Mouse (Mus musculus): ENCODE results near the gene Rapgef6. TPM values are rescaled to one million over a fixed set of nuclear protein-coding genes. Genes with fewer than 3 reads are reported as not detected.
"Not testable (repeated sequence)": the region's sequence is repeated elsewhere in the genome, so short reads cannot be mapped to it uniquely, and the experiment has no call there.

Gene Rapgef6
- polyA plus RNA-seq, 1 experiment from 2014 or later, result 38.5 TPM

- ATAC-seq (ENCODE audit: low FRiP score, low TSS enrichment) (peak; percentile 66; the same call in 1 of the 2 replicates), DNase-seq (peak; percentile 73)
- 51% methylated on average over 8 of the region's 8 CpGs for WGBS
- Histone ChIP-seq H3K4me1 (ENCODE audit: control insufficient read depth, insufficient read depth, low read length) (peaks cover 4% of the 10 kb centered on the region; the same call in 1 of the 2 replicates), H3K27ac (replicated peaks; ENCODE audit: low read depth, low read length) (peak overlapping the region; percentile 89), H3K4me2 (ENCODE audit: low read length) (peak overlapping the region; percentile 52), H3K27me3 (ENCODE audit: control insufficient read depth, insufficient read depth, low read length) (no peaks in the 10 kb centered on the region), H3K9me3 (ENCODE audit: control insufficient read depth, low read length) (no peaks in the 10 kb centered on the region), H3K9ac (replicated peaks; ENCODE audit: low read length) (peak overlapping the region; percentile 58), H3K4me3 (replicated peaks; ENCODE audit: low read depth, low read length) (peak overlapping the region; percentile 27), H3K36me3 (ENCODE audit: control insufficient read depth, insufficient read depth, low read length) (no peaks in the 10 kb centered on the region)
These were observed 73.4 kb downstream of the Rapgef6 start for GRCm38 (mm10) chr11:54595905-54596555.

DNA sequence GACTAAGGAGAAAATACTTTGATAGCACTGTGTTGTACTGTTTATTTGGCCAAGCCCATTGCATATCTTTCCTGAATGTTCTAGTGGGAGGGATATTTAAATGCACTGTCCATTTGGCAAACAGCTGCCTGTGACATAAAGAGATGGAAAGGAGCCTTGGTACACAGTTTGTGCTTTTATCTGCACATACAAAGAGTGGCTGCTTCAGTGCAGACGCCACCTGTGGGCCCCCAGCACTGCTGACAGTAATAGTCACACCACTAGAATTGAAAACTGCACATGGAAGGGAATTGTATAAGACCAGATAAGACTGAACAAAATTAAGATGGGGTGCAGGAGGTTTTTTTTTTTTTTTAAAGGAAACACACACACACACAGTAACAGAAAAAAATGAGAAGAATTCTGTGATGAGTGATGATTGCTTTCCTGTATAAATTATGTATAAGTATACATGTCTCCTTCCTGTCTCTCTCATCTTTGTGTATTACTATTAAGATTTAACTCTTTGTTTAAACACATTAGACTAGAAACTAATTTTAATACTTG is 75.3 kb downstream of the Rapgef6 start:
- H3K9ac ChIP-seq (replicated peaks; ENCODE audit: low read length), result peak overlapping the region; percentile 41; the same call in 1 of the 2 replicates
- ATAC-seq (ENCODE audit: low FRiP score, low TSS enrichment) (no peak), DNase-seq (peak; percentile 54)
- peak overlapping the region; percentile 33 for H3K4me3 ChIP-seq (replicated peaks; ENCODE audit: low read depth, low read length)
- H3K4me2 ChIP-seq (ENCODE audit: low read length), result peak overlapping the region; percentile 46
- no peaks in the 10 kb centered on the region for H3K36me3 ChIP-seq (ENCODE audit: control insufficient read depth, insufficient read depth, low read length)
- H3K27me3 ChIP-seq (ENCODE audit: control insufficient read depth, insufficient read depth, low read length), result no peaks in the 10 kb centered on the region
- no peak overlapping the region; the same call in 1 of the 2 replicates for H3K27ac ChIP-seq (replicated peaks; ENCODE audit: low read depth, low read length)
- 35% methylated on average over 1 of the region's 1 CpGs for WGBS
- peaks cover 4% of the 10 kb centered on the region; the same call in 1 of the 2 replicates for H3K4me1 ChIP-seq (ENCODE audit: control insufficient read depth, insufficient read depth, low read length)
- no peaks in the 10 kb centered on the region for H3K9me3 ChIP-seq (ENCODE audit: control insufficient read depth, low read length)

- ATAC-seq (ENCODE audit: low FRiP score, low TSS enrichment) (no peak), DNase-seq (no peak)
- Histone ChIP-seq H3K27me3 (ENCODE audit: control insufficient read depth, insufficient read depth, low read length) (no peaks in the 10 kb centered on the region), H3K4me2 (ENCODE audit: low read length) (no peak overlapping the region), H3K4me3 (replicated peaks; ENCODE audit: low read depth, low read length) (no peak overlapping the region), H3K27ac (replicated peaks; ENCODE audit: low read depth, low read length) (no peak overlapping the region), H3K9me3 (ENCODE audit: control insufficient read depth, low read length) (no peaks in the 10 kb centered on the region), H3K9ac (replicated peaks; ENCODE audit: low read length) (no peak overlapping the region), H3K4me1 (ENCODE audit: control insufficient read depth, insufficient read depth, low read length) (no peaks in the 10 kb centered on the region), H3K36me3 (ENCODE audit: control insufficient read depth, insufficient read depth, low read length) (no peaks in the 10 kb centered on the region)
- WGBS, result 94% methylated on average over 2 of the region's 2 CpGs
These were observed 78.5 kb downstream of the Rapgef6 start for GRCm38 (mm10) chr11:54601121-54601520.

DNA sequence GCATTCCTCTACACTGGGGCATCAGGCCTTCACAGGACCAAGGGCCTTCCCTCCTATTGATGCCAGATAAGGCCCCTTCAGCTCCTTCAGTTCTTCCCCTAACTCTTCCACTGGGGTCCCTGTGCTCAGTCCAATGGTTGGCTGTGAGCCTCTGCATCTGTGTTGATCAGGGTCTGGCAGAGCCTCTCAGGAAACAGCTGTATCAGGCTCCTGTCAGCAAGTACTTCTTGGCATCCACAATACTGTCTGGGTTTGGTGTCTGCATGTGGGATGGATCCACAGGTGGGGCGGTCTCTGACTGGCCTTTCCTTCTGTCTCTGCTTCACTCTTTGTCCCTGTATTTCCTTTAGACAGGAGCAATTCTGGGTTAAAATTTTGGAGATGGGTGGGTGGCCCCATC is 80.1 kb downstream of the Rapgef6 start:
- WGBS, result 100% methylated on average over 1 of the region's 1 CpGs
- not testable (repeated sequence) for ATAC-seq (ENCODE audit: low FRiP score, low TSS enrichment); H3K4me2 ChIP-seq (ENCODE audit: low read length); H3K36me3 ChIP-seq (ENCODE audit: control insufficient read depth, insufficient read depth, low read length); H3K27me3 ChIP-seq (ENCODE audit: control insufficient read depth, insufficient read depth, low read length); DNase-seq; H3K4me3 ChIP-seq (replicated peaks; ENCODE audit: low read depth, low read length); H3K9me3 ChIP-seq (ENCODE audit: control insufficient read depth, low read length); H3K27ac ChIP-seq (replicated peaks; ENCODE audit: low read depth, low read length); H3K4me1 ChIP-seq (ENCODE audit: control insufficient read depth, insufficient read depth, low read length); H3K9ac ChIP-seq (replicated peaks; ENCODE audit: low read length)

GRCm38 (mm10) chr11:54604415-54604814 is 81.8 kb downstream of the Rapgef6 start:
- Histone ChIP-seq H3K4me1 (ENCODE audit: control insufficient read depth, insufficient read depth, low read length) (no peaks in the 10 kb centered on the region), H3K27me3 (ENCODE audit: control insufficient read depth, insufficient read depth, low read length) (no peaks in the 10 kb centered on the region), H3K9ac (replicated peaks; ENCODE audit: low read length) (no peak overlapping the region), H3K36me3 (ENCODE audit: control insufficient read depth, insufficient read depth, low read length) (no peaks in the 10 kb centered on the region), H3K4me2 (ENCODE audit: low read length) (no peak overlapping the region), H3K27ac (replicated peaks; ENCODE audit: low read depth, low read length) (no peak overlapping the region), H3K9me3 (ENCODE audit: control insufficient read depth, low read length) (no peaks in the 10 kb centered on the region), H3K4me3 (replicated peaks; ENCODE audit: low read depth, low read length) (no peak overlapping the region)
- 74% methylated on average over 3 of the region's 3 CpGs for WGBS
- no peak for DNase-seq
- ATAC-seq (ENCODE audit: low FRiP score, low TSS enrichment), result no peak

DNA sequence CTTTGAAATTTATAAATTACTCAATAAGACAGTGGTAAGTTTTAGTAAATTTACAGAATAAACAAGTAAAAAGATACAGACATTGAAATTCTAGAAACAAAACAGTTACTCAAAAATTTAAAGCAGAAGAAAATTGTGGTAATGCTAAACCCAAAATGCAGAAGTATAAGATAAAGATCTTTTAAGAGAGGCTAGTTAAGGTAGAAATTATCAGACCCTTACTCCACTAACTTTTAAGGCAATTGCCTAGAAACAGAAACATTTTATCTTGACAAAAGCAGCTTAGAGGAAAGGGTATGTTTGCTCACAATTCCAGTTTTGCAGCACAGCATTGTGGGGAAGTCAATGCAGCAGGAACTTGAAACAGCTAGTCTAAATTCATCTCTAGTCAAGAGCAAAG is 91.0 kb downstream of the Rapgef6 start:
- H3K36me3 ChIP-seq (ENCODE audit: control insufficient read depth, insufficient read depth, low read length), result no peaks in the 10 kb centered on the region
- no peak overlapping the region for H3K4me2 ChIP-seq (ENCODE audit: low read length)
- H3K27me3 ChIP-seq (ENCODE audit: control insufficient read depth, insufficient read depth, low read length), result no peaks in the 10 kb centered on the region
- ATAC-seq (ENCODE audit: low FRiP score, low TSS enrichment) (no peak), DNase-seq (no peak)
- H3K9me3 ChIP-seq (ENCODE audit: control insufficient read depth, low read length), result no peaks in the 10 kb centered on the region
- no peak overlapping the region for H3K27ac ChIP-seq (replicated peaks; ENCODE audit: low read depth, low read length)
- H3K4me3 ChIP-seq (replicated peaks; ENCODE audit: low read depth, low read length), result no peak overlapping the region
- H3K4me1 ChIP-seq (ENCODE audit: control insufficient read depth, insufficient read depth, low read length), result no peaks in the 10 kb centered on the region
- H3K9ac ChIP-seq (replicated peaks; ENCODE audit: low read length), result no peak overlapping the region

- 100% methylated on average over 1 of the region's 1 CpGs for WGBS
- Histone ChIP-seq H3K9me3 (ENCODE audit: control insufficient read depth, low read length) (no peaks in the 10 kb centered on the region), H3K36me3 (ENCODE audit: control insufficient read depth, insufficient read depth, low read length) (no peaks in the 10 kb centered on the region), H3K4me2 (ENCODE audit: low read length) (no peak overlapping the region), H3K4me3 (replicated peaks; ENCODE audit: low read depth, low read length) (no peak overlapping the region), H3K27ac (replicated peaks; ENCODE audit: low read depth, low read length) (no peak overlapping the region), H3K4me1 (ENCODE audit: control insufficient read depth, insufficient read depth, low read length) (no peaks in the 10 kb centered on the region), H3K9ac (replicated peaks; ENCODE audit: low read length) (no peak overlapping the region), H3K27me3 (ENCODE audit: control insufficient read depth, insufficient read depth, low read length) (no peaks in the 10 kb centered on the region)
- ATAC-seq (ENCODE audit: low FRiP score, low TSS enrichment) (no peak), DNase-seq (no peak)
These were observed 91.9 kb downstream of the Rapgef6 start for GRCm38 (mm10) chr11:54614560-54614959.

GRCm38 (mm10) chr11:54618841-54619240 is 96.2 kb downstream of the Rapgef6 start:
- H3K4me1 ChIP-seq (ENCODE audit: control insufficient read depth, insufficient read depth, low read length), result no peaks in the 10 kb centered on the region
- 0 out of 2 replicates have a peak, but pooled peaks cover 7% of the 10 kb centered on the region for H3K36me3 ChIP-seq (ENCODE audit: control insufficient read depth, insufficient read depth, low read length)
- H3K27ac ChIP-seq (replicated peaks; ENCODE audit: low read depth, low read length), result no peak overlapping the region
- no peaks in the 10 kb centered on the region for H3K27me3 ChIP-seq (ENCODE audit: control insufficient read depth, insufficient read depth, low read length)
- ATAC-seq (ENCODE audit: low FRiP score, low TSS enrichment) (no peak), DNase-seq (no peak)
- WGBS, result 60% methylated on average over 2 of the region's 2 CpGs
- H3K4me3 ChIP-seq (replicated peaks; ENCODE audit: low read depth, low read length), result no peak overlapping the region
- no peak overlapping the region for H3K4me2 ChIP-seq (ENCODE audit: low read length)
- H3K9ac ChIP-seq (replicated peaks; ENCODE audit: low read length), result no peak overlapping the region
- no peaks in the 10 kb centered on the region for H3K9me3 ChIP-seq (ENCODE audit: control insufficient read depth, low read length)

DNA sequence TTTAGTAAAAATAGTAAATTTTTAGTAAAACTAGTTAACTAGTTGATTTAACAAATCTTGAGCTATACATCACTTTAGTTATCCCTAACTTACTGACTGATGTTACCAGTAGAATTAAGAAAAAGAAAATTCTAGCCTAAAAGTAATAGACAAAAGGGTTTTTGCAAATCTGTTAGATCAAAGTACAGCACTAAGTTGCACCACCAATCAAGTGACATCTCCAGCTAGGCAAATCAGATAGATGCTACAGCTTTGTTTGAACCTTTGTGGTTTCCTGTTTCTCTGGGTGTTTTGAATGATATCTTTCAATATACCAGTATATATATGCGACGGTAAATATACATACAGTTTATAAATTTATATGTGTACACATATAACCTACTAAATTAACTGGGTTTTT is 99.1 kb downstream of the Rapgef6 start:
- ATAC-seq (ENCODE audit: low FRiP score, low TSS enrichment) (no peak), DNase-seq (no peak)
- H3K4me1 ChIP-seq (ENCODE audit: control insufficient read depth, insufficient read depth, low read length), result no peaks in the 10 kb centered on the region
- WGBS, result 97% methylated on average over 2 of the region's 2 CpGs
- no peak overlapping the region for H3K27ac ChIP-seq (replicated peaks; ENCODE audit: low read depth, low read length)
- H3K27me3 ChIP-seq (ENCODE audit: control insufficient read depth, insufficient read depth, low read length), result no peaks in the 10 kb centered on the region
- H3K9ac ChIP-seq (replicated peaks; ENCODE audit: low read length), result no peak overlapping the region
- no peak overlapping the region for H3K4me2 ChIP-seq (ENCODE audit: low read length)
- H3K4me3 ChIP-seq (replicated peaks; ENCODE audit: low read depth, low read length), result no peak overlapping the region
- no peaks in the 10 kb centered on the region for H3K9me3 ChIP-seq (ENCODE audit: control insufficient read depth, low read length)
- 0 out of 2 replicates have a peak, but pooled peaks cover 7% of the 10 kb centered on the region for H3K36me3 ChIP-seq (ENCODE audit: control insufficient read depth, insufficient read depth, low read length)
